Mouse (Mus musculus) cerebellum, adult 2 months (tissue): ENCODE results near the gene Inpp5b.

Experiments used
- CTCF ChIP-seq: fragments of 200-500 bp; IDR thresholded peaks from 2 replicates; pipeline ENCODE4 v1.5.1; 2011; ENCODE audit warnings: low read depth, mild to moderate bottlenecking, control low read depth, low read length, moderate library complexity, borderline replicate concordance; ENCODE audit not compliant: insufficient read depth
- POLR2A ChIP-seq: fragments of 200-500 bp; IDR thresholded peaks from 2 replicates; pipeline ENCODE4 v1.6.1; 2011; ENCODE audit warnings: low read length, control low read depth, borderline replicate concordance; ENCODE audit not compliant: insufficient read depth

DNA sequence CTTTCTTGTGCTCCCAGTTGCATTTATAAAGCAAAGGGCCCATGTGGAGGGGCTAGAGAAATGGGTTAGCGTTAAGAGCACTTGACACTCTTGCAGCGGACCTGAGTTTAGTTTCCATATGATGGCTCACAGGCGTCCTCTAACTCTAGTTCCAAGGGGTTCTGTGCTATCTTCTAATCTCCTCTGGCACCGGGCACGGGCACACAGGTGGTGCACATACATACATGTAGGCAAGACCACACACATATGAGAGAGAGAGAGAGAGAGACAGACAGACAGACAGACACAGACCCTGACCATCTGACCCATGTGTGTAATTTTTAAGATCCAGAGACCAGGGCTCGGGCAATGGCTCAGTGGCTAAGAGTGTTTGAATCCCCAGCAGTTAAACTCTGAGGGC is 32.3 kb downstream of the Inpp5b start:
- no peak for TF ChIP-seq CTCF
- TF ChIP-seq POLR2A, result no peak
